Mouse (Mus musculus): ENCODE measurements around the gene Pcmtd2.

- no peak for TF ChIP-seq POLR2A (IDR thresholded peaks at IDR 0.05; ENCODE audit: borderline replicate concordance, low read depth, low read length)
- TF ChIP-seq CTCF (IDR thresholded peaks at IDR 0.05; ENCODE audit: low read depth, low read length) = no peak
Observed at GRCm38 (mm10) chr2:181871039-181871438, 33.4 kb downstream of the Pcmtd2 start.
